Mouse (Mus musculus) limb, embryonic 13.5 days (tissue): ENCODE measurements around the gene Slc41a3. TPM values are rescaled to one million over a fixed set of nuclear protein-coding genes. Genes with fewer than 3 reads are reported as not detected.
A peak's percentile ranks its signal among the peaks of the same experiment; 100 is the strongest.

ENCODE experiments used
- ATAC-seq: fragments of 200-750 bp; cut with Nextera tagmentation; 2 replicates; pipeline ENCODE4 v1.8.0; 2017; ENCODE audit warnings: low read depth, moderate number of reproducible peaks, moderate TSS enrichment; ENCODE audit not compliant: low FRiP score
- H3K27ac ChIP-seq: fragments of 300-500 bp; sonication (generic); 2 replicates; pipeline ENCODE4 v1.5.1; 2015; ENCODE audit warnings: inconsistent platforms, mild to moderate bottlenecking, moderate library complexity
- H3K27me3 ChIP-seq: fragments of 300-500 bp; sonication (generic); 2 replicates; pipeline ENCODE4 v1.6.1; 2015; ENCODE audit warnings: mild to moderate bottlenecking, inconsistent platforms
- H3K36me3 ChIP-seq: fragments of 300-500 bp; sonication (generic); 2 replicates; pipeline ENCODE4 v1.6.1; 2015; ENCODE audit warnings: inconsistent platforms, mild to moderate bottlenecking, moderate library complexity
- H3K4me1 ChIP-seq: fragments of 300-500 bp; sonication (generic); 2 replicates; pipeline ENCODE4 v1.6.1; 2015; ENCODE audit warnings: inconsistent platforms
- H3K4me2 ChIP-seq: fragments of 300-500 bp; sonication (generic); replicated peaks from 2 replicates; pipeline ENCODE4 v1.6.1; 2015; ENCODE audit warnings: inconsistent platforms, mild to moderate bottlenecking, moderate library complexity
- H3K4me3 ChIP-seq: fragments of 300-500 bp; sonication (generic); 2 replicates; pipeline ENCODE4 v1.5.1; 2015; ENCODE audit warnings: moderate library complexity, mild to moderate bottlenecking, inconsistent platforms
- H3K9ac ChIP-seq: fragments of 300-500 bp; sonication (generic); 2 replicates; pipeline ENCODE4 v1.6.1; 2015; ENCODE audit warnings: mild to moderate bottlenecking, inconsistent platforms
- H3K9me3 ChIP-seq: fragments of 300-500 bp; sonication (generic); 2 replicates; pipeline ENCODE4 v1.6.1; 2016; ENCODE audit warnings: inconsistent platforms
- WGBS: fragments of 180-500 bp; shearing (Covaris S2); methylation state at CpG from one replicate; pipeline ENCODE4 v1.1.7; 2015; 5-methylcytosine and 5-hydroxymethylcytosine counted together
- polyA plus RNA-seq: library from polyadenylated mRNA; unstranded; fragments of >200 nt; fragmentation: Nextera tagmentation; extraction: Ambion mirVana; gene quantifications from 2 replicates; pipeline ENCODE4 v1.2.1, GENCODE M21; 2015

The Slc41a3 gene
- polyA plus RNA-seq, 1 experiment from 2014 or later: 3.3 TPM

DNA sequence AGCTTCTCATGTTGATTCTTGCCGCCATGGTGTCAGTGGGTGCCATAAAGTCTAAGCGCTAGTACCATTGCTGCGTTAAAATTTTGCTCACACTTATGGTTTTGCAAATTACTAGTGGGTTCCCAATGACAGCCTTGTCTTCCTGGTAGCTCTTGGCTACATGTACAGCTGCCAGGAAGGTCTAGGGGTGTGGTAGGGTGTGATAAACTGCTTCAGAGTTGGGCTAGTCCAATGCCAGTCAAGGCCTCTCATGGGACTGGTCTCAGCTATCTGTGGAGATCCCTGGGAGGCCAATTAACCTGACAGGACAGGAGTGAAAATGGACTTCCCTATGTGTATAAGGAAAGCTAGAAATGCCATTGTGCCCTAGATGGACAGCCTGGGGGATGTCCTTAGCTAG is 2.2 kb upstream of the Slc41a3 start:
- 90% methylated on average over 3 of the region's 3 CpGs for WGBS
- ATAC-seq: no peak
- H3K9me3 ChIP-seq: no peaks in the 10 kb centered on the region
- no peaks in the 10 kb centered on the region for H3K36me3 ChIP-seq
- peaks cover 15% of the 10 kb centered on the region for H3K4me1 ChIP-seq
- H3K27ac ChIP-seq: no peak overlapping the region
- H3K4me2 ChIP-seq: no peak overlapping the region
- H3K9ac ChIP-seq: no peak overlapping the region
- no peak overlapping the region for H3K4me3 ChIP-seq
- peaks cover 13% of the 10 kb centered on the region for H3K27me3 ChIP-seq

DNA sequence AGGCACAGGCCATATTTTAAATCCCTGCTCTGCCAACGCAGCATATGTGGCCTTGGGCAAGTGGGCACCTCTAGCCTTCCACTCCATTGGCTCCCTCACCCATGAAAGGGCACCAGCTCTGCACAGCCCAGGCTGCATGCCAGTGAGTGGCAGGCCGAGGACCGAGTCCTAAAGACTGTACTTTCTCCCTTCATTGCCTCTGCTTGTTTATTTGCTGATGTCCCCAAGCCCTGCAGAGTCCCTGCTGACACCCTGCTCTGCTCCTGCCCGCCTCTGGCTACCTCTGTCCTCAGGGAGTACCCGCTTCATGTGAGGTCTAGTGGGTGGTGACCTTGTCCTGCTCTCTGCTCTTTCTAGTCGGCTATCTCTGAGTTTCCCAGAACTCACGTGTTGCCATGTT is 1.4 kb upstream of the Slc41a3 start:
- Histone ChIP-seq H3K9me3 (no peaks in the 10 kb centered on the region), H3K27ac (no peak overlapping the region), H3K27me3 (peaks cover 13% of the 10 kb centered on the region), H3K4me1 (peaks cover 15% of the 10 kb centered on the region), H3K9ac (no peak overlapping the region), H3K36me3 (no peaks in the 10 kb centered on the region), H3K4me3 (no peak overlapping the region), H3K4me2 (no peak overlapping the region)
- ATAC-seq: no peak
- WGBS: 72% methylated on average over 7 of the region's 7 CpGs

GRCm38 (mm10) chr6:90604130-90604529 is 395 bp upstream of the Slc41a3 start:
- WGBS: 51% methylated on average over 3 of the region's 3 CpGs
- Histone ChIP-seq H3K27me3 (peaks cover 13% of the 10 kb centered on the region), H3K27ac (no peak overlapping the region), H3K9me3 (no peaks in the 10 kb centered on the region), H3K4me1 (peaks cover 15% of the 10 kb centered on the region), H3K4me2 (peak overlapping the region; percentile 87), H3K9ac (no peak overlapping the region), H3K36me3 (no peaks in the 10 kb centered on the region), H3K4me3 (peak overlapping the region; percentile 70)
- no peak for ATAC-seq

GRCm38 (mm10) chr6:90605298-90605665 is 757 bp downstream of the Slc41a3 start:
- Histone ChIP-seq H3K9ac (peak overlapping the region; percentile 74), H3K9me3 (no peaks in the 10 kb centered on the region), H3K4me1 (peaks cover 15% of the 10 kb centered on the region), H3K27me3 (peaks cover 13% of the 10 kb centered on the region), H3K27ac (no peak overlapping the region), H3K4me3 (peak overlapping the region; percentile 70), H3K4me2 (peak overlapping the region; percentile 87), H3K36me3 (no peaks in the 10 kb centered on the region)
- 15% methylated on average over 5 of the region's 5 CpGs for WGBS
- no peak for ATAC-seq

- Histone ChIP-seq H3K9ac (no peak overlapping the region), H3K4me2 (no peak overlapping the region), H3K27ac (no peak overlapping the region), H3K36me3 (no peaks in the 10 kb centered on the region), H3K4me3 (no peak overlapping the region), H3K27me3 (peaks cover 13% of the 10 kb centered on the region), H3K9me3 (no peaks in the 10 kb centered on the region), H3K4me1 (peaks cover 15% of the 10 kb centered on the region)
- ATAC-seq: no peak
- WGBS: 21% methylated on average over 7 of the region's 7 CpGs
Measured at GRCm38 (mm10) chr6:90606538-90606937, 2.0 kb downstream of the Slc41a3 start.

DNA sequence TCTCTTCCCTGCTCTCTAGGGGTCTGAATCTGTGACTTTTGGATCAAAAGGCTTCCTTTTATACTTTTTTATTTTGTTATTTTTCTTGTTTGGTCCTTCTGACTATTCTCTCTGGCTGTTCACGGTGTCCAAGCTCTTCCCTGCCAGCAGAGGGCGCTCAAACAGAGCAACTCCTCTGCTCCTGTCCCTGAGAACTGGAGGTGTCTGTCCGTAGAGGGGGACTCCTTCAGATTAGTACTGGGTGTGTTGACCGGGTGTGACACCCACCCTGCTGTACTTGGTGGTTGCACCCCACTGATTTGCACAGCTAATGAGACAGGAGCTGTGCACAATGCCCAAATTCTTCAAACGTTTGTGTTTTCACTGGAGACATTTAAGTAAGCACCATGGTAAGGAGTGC is 2.7 kb downstream of the Slc41a3 start:
- H3K27ac ChIP-seq: no peak overlapping the region
- peaks cover 11% of the 10 kb centered on the region for H3K27me3 ChIP-seq
- no peak for ATAC-seq
- no peaks in the 10 kb centered on the region for H3K9me3 ChIP-seq
- WGBS: 16% methylated on average over 5 of the region's 5 CpGs
- H3K9ac ChIP-seq: no peak overlapping the region
- H3K4me3 ChIP-seq: no peak overlapping the region
- no peak overlapping the region for H3K4me2 ChIP-seq
- H3K4me1 ChIP-seq: peaks cover 15% of the 10 kb centered on the region
- no peaks in the 10 kb centered on the region for H3K36me3 ChIP-seq

GRCm38 (mm10) chr6:90608186-90608585 is 3.7 kb downstream of the Slc41a3 start:
- Histone ChIP-seq H3K4me1 (peaks cover 15% of the 10 kb centered on the region), H3K36me3 (no peaks in the 10 kb centered on the region), H3K27ac (no peak overlapping the region), H3K9me3 (no peaks in the 10 kb centered on the region), H3K27me3 (peaks cover 11% of the 10 kb centered on the region), H3K9ac (no peak overlapping the region), H3K4me3 (no peak overlapping the region), H3K4me2 (no peak overlapping the region)
- ATAC-seq: no peak
- WGBS: 67% methylated on average over 6 of the region's 6 CpGs

GRCm38 (mm10) chr6:90610248-90610647 is 5.7 kb downstream of the Slc41a3 start:
- ATAC-seq: no peak
- Histone ChIP-seq H3K27ac (no peak overlapping the region), H3K9ac (no peak overlapping the region), H3K27me3 (peaks cover 11% of the 10 kb centered on the region), H3K4me1 (peaks cover 28% of the 10 kb centered on the region), H3K36me3 (no peaks in the 10 kb centered on the region), H3K4me3 (no peak overlapping the region), H3K4me2 (no peak overlapping the region), H3K9me3 (no peaks in the 10 kb centered on the region)
- WGBS: 85% methylated on average over 5 of the region's 5 CpGs

GRCm38 (mm10) chr6:90613277-90613676 is 8.8 kb downstream of the Slc41a3 start:
- Histone ChIP-seq H3K27ac (no peak overlapping the region), H3K4me2 (no peak overlapping the region), H3K27me3 (no peaks in the 10 kb centered on the region), H3K9ac (no peak overlapping the region), H3K36me3 (no peaks in the 10 kb centered on the region), H3K4me3 (no peak overlapping the region), H3K4me1 (peaks cover 19% of the 10 kb centered on the region), H3K9me3 (no peaks in the 10 kb centered on the region)
- 71% methylated on average over 8 of the region's 8 CpGs for WGBS
- no peak for ATAC-seq

- Histone ChIP-seq H3K4me3 (no peak overlapping the region), H3K9me3 (no peaks in the 10 kb centered on the region), H3K27ac (no peak overlapping the region), H3K27me3 (no peaks in the 10 kb centered on the region), H3K9ac (no peak overlapping the region), H3K4me1 (peaks cover 19% of the 10 kb centered on the region), H3K4me2 (no peak overlapping the region), H3K36me3 (no peaks in the 10 kb centered on the region)
- ATAC-seq: no peak
- WGBS: 76% methylated on average over 7 of the region's 7 CpGs
Measured at GRCm38 (mm10) chr6:90615362-90615761, 10.8 kb downstream of the Slc41a3 start.

DNA sequence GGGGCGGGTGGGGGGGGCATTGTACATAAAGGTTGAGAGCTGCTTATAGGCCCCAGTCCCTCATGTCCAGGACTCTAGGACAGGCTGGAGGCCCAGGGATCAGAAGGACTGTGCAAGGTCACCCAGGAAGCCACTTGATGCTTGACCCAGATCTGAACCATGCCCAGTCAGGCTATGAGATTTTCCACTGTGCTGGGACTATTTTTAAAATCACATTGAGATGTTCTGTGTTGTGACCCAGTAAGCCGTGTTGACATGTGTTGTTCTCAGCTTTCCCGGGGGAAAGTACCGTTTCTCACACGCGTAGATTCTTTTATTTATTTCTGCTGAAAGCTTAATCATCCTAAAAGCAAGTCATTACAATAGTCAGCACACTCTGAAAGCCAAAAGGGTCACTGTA is 11.5 kb downstream of the Slc41a3 start:
- H3K27me3 ChIP-seq: no peaks in the 10 kb centered on the region
- 87% methylated on average over 6 of the region's 6 CpGs for WGBS
- H3K4me2 ChIP-seq: no peak overlapping the region

GRCm38 (mm10) chr6:90616481-90616880 is 12.0 kb downstream of the Slc41a3 start:
- no peaks in the 10 kb centered on the region for H3K36me3 ChIP-seq
- peaks cover 19% of the 10 kb centered on the region for H3K4me1 ChIP-seq
- 81% methylated on average over 6 of the region's 6 CpGs for WGBS
- no peak overlapping the region for H3K4me3 ChIP-seq
- ATAC-seq: no peak
- no peaks in the 10 kb centered on the region for H3K27me3 ChIP-seq
- H3K4me2 ChIP-seq: no peak overlapping the region
- no peaks in the 10 kb centered on the region for H3K9me3 ChIP-seq
- no peak overlapping the region for H3K9ac ChIP-seq
- no peak overlapping the region for H3K27ac ChIP-seq

More for the DNA sequence above, 11.5 kb downstream of the Slc41a3 start:
- Histone ChIP-seq H3K9me3 (no peaks in the 10 kb centered on the region), H3K36me3 (no peaks in the 10 kb centered on the region), H3K4me3 (no peak overlapping the region), H3K27ac (no peak overlapping the region), H3K9ac (no peak overlapping the region), H3K4me1 (peaks cover 19% of the 10 kb centered on the region)
- ATAC-seq: no peak

GRCm38 (mm10) chr6:90618274-90618673 is 13.7 kb downstream of the Slc41a3 start:
- no peak overlapping the region for H3K9ac ChIP-seq
- no peaks in the 10 kb centered on the region for H3K9me3 ChIP-seq
- no peak overlapping the region for H3K27ac ChIP-seq
- H3K27me3 ChIP-seq: no peaks in the 10 kb centered on the region
- WGBS: 69% methylated on average over 4 of the region's 4 CpGs
- no peak for ATAC-seq
- H3K4me3 ChIP-seq: no peak overlapping the region
- H3K36me3 ChIP-seq: no peaks in the 10 kb centered on the region
- no peak overlapping the region for H3K4me2 ChIP-seq
- peaks cover 18% of the 10 kb centered on the region for H3K4me1 ChIP-seq
